Mouse (Mus musculus) CH12.LX (cell line): ENCODE measurements around the gene Ace. TPM values are rescaled to one million over a fixed set of nuclear protein-coding genes. Genes with fewer than 3 reads are reported as not detected.

Source experiments
- DNase-seq: peaks from one replicate; pipeline ENCODE4 v3.0.0-alpha.2; 2013; ENCODE audit errors: extremely low read depth
- H3K27ac ChIP-seq: 2 replicates; pipeline ENCODE4 v1.5.1; 2012; ENCODE audit warnings: low read depth, mild to moderate bottlenecking, control low read depth, moderate library complexity; ENCODE audit not compliant: insufficient read depth
- H3K27me3 ChIP-seq: replicated peaks from 2 replicates; pipeline ENCODE3; 2012; ENCODE audit warnings: inconsistent platforms
- H3K36me3 ChIP-seq, 2 experiments: replicated peaks in 1 of 2; 2 replicates each; pipeline versions ENCODE3 to v1.6.1; 2012; ENCODE audit warnings: inconsistent platforms in 1 of 2, low read length in 1 of 2, mild to moderate bottlenecking in 1 of 2, mixed read lengths in 1 of 2, moderate library complexity in 1 of 2; ENCODE audit not compliant: control insufficient read depth in 1 of 2, insufficient read depth in 1 of 2
- H3K4me1 ChIP-seq, 2 experiments: 2 replicates each; pipeline ENCODE4 v1.6.1; 2012; ENCODE audit warnings: inconsistent platforms in 1 of 2, moderate library complexity in 1 of 2; ENCODE audit not compliant: insufficient read depth in 2 of 2, control insufficient read depth in 1 of 2
- H3K4me2 ChIP-seq: 2 replicates; pipeline ENCODE4 v1.6.1; 2012; ENCODE audit warnings: low read depth, mild to moderate bottlenecking, control low read depth; ENCODE audit not compliant: poor library complexity, insufficient read depth, severe bottlenecking
- H3K4me3 ChIP-seq, 3 experiments: fragments of 150-350 bp in 1 of 3; sonication (generic) in 1 of 3; replicated peaks in 1 of 3; 2 replicates each; pipeline versions ENCODE3 to v1.5.1; 2011 to 2012; ENCODE audit warnings: low read depth in 2 of 3, low read length in 2 of 3, mild to moderate bottlenecking in 2 of 3, moderate library complexity in 2 of 3, control low read depth in 1 of 3, improper control_type of control experiment in 1 of 3, inconsistent platforms in 1 of 3, mixed read lengths in 1 of 3; ENCODE audit not compliant: poor library complexity in 1 of 3
- H3K79me2 ChIP-seq: replicated peaks from 2 replicates; pipeline ENCODE4 v1.6.1; 2012; ENCODE audit warnings: mild to moderate bottlenecking, moderate library complexity; ENCODE audit not compliant: control insufficient read depth, poor library complexity, insufficient read depth, severe bottlenecking; ENCODE audit errors: extremely low read depth
- H3K9ac ChIP-seq: 2 replicates; pipeline ENCODE4 v1.6.1; 2012; ENCODE audit warnings: low read depth, mild to moderate bottlenecking, control low read depth, moderate library complexity; ENCODE audit not compliant: insufficient read depth
- H3K9me3 ChIP-seq: replicated peaks from 2 replicates; pipeline ENCODE3; 2012; ENCODE audit warnings: low read length, inconsistent platforms, mixed read lengths
- CHD1 ChIP-seq: IDR thresholded peaks from 2 replicates; pipeline ENCODE4 v1.6.1; 2012; ENCODE audit warnings: low read depth, low read length, improper control_type of control experiment, inconsistent platforms
- CHD2 ChIP-seq: IDR thresholded peaks from 2 replicates; pipeline ENCODE4 v1.6.1; 2011; ENCODE audit warnings: low read length, improper control_type of control experiment
- CTCF ChIP-seq, 2 experiments: IDR thresholded peaks in 1 of 2; conservative IDR thresholded peaks in 1 of 2; 2 replicates each; pipeline ENCODE4 v1.5.1; 2011 to 2012; ENCODE audit warnings: low read depth in 2 of 2, low read length in 2 of 2, improper control_type of control experiment in 1 of 2, inconsistent platforms in 1 of 2, mild to moderate bottlenecking in 1 of 2, moderate library complexity in 1 of 2
- E2F4 ChIP-seq: IDR thresholded peaks from 2 replicates; pipeline ENCODE4 v1.6.1; 2011; ENCODE audit warnings: low read depth, low read length, improper control_type of control experiment; ENCODE audit not compliant: insufficient replicate concordance
- ELF1 ChIP-seq: IDR thresholded peaks from 2 replicates; pipeline ENCODE4 v1.6.1; 2014; ENCODE audit warnings: low read depth, mild to moderate bottlenecking, inconsistent platforms, low read length, improper control_type of control experiment
- EP300 ChIP-seq: IDR thresholded peaks from 2 replicates; pipeline ENCODE4 v1.6.1; 2011; ENCODE audit warnings: low read length, improper control_type of control experiment
- ETS1 ChIP-seq: conservative IDR thresholded peaks from 2 replicates; pipeline ENCODE4 v1.6.1; 2012; ENCODE audit warnings: low read depth, mild to moderate bottlenecking, inconsistent platforms, low read length, improper control_type of control experiment, moderate library complexity
- HCFC1 ChIP-seq: IDR thresholded peaks from 2 replicates; pipeline ENCODE4 v1.6.1; 2012; ENCODE audit warnings: low read depth, mild to moderate bottlenecking, inconsistent platforms, low read length, improper control_type of control experiment
- IRF4 ChIP-seq: IDR thresholded peaks from 2 replicates; pipeline ENCODE4 v1.6.1; 2014; ENCODE audit warnings: low read depth, mild to moderate bottlenecking, inconsistent platforms, low read length, improper control_type of control experiment
- KAT2A ChIP-seq: IDR thresholded peaks from 2 replicates; pipeline ENCODE4 v1.6.1; 2012; ENCODE audit warnings: low read length, improper control_type of control experiment, inconsistent platforms; ENCODE audit not compliant: insufficient replicate concordance
- MAFK ChIP-seq: IDR thresholded peaks from 2 replicates; pipeline ENCODE4 v1.6.1; 2011; ENCODE audit warnings: low read length, improper control_type of control experiment; ENCODE audit not compliant: insufficient replicate concordance
- MAX ChIP-seq: IDR thresholded peaks from 2 replicates; pipeline ENCODE4 v1.6.1; 2011; ENCODE audit warnings: low read length, improper control_type of control experiment
- MAZ ChIP-seq: IDR thresholded peaks from 2 replicates; pipeline ENCODE4 v1.6.1; 2012; ENCODE audit warnings: low read depth, mild to moderate bottlenecking, inconsistent platforms, low read length, improper control_type of control experiment, moderate library complexity
- MEF2A ChIP-seq: IDR thresholded peaks from 2 replicates; pipeline ENCODE4 v1.6.1; 2014; ENCODE audit warnings: low read depth, mild to moderate bottlenecking, inconsistent platforms, low read length, improper control_type of control experiment, borderline replicate concordance
- MXI1 ChIP-seq: IDR thresholded peaks from 2 replicates; pipeline ENCODE4 v1.6.1; 2011; ENCODE audit warnings: mild to moderate bottlenecking, low read depth, low read length, improper control_type of control experiment
- MYC ChIP-seq: IDR thresholded peaks from 2 replicates; pipeline ENCODE4 v1.6.1; 2011; ENCODE audit warnings: low read depth, mild to moderate bottlenecking, improper control_type of control experiment, low read length
- NELFE ChIP-seq: IDR thresholded peaks from 2 replicates; pipeline ENCODE4 v1.6.1; 2011; ENCODE audit warnings: low read depth, low read length, improper control_type of control experiment
- NRF1 ChIP-seq: IDR thresholded peaks from 2 replicates; pipeline ENCODE4 v1.6.1; 2014; ENCODE audit warnings: low read depth, mild to moderate bottlenecking, inconsistent platforms, low read length, improper control_type of control experiment, moderate library complexity
- POLR2A ChIP-seq: IDR thresholded peaks from 2 replicates; pipeline ENCODE4 v1.6.1; 2011; ENCODE audit warnings: low read depth, mild to moderate bottlenecking, improper control_type of control experiment, low read length
- POLR2AphosphoS2 ChIP-seq: IDR thresholded peaks from 2 replicates; pipeline ENCODE4 v1.6.1; 2011; ENCODE audit warnings: low read depth, low read length, improper control_type of control experiment
- RAD21 ChIP-seq: IDR thresholded peaks from 2 replicates; pipeline ENCODE4 v1.6.1; 2011; ENCODE audit warnings: low read depth, mild to moderate bottlenecking, low read length, improper control_type of control experiment, moderate library complexity
- RCOR1 ChIP-seq: conservative IDR thresholded peaks from 2 replicates; pipeline ENCODE4 v1.6.1; 2012; ENCODE audit warnings: low read depth, mild to moderate bottlenecking, inconsistent platforms, low read length, improper control_type of control experiment
- SIN3A ChIP-seq: IDR thresholded peaks from 2 replicates; pipeline ENCODE4 v1.6.1; 2012; ENCODE audit warnings: low read length, improper control_type of control experiment, inconsistent platforms
- SMC3 ChIP-seq: IDR thresholded peaks from 2 replicates; pipeline ENCODE4 v1.6.1; 2011; ENCODE audit warnings: low read depth, low read length, improper control_type of control experiment
- TBP ChIP-seq: conservative IDR thresholded peaks from 2 replicates; pipeline ENCODE4 v1.6.1; 2011; ENCODE audit warnings: low read depth, low read length, improper control_type of control experiment
- UBTF ChIP-seq: IDR thresholded peaks from 2 replicates; pipeline ENCODE4 v1.6.1; 2012; ENCODE audit warnings: low read depth, mild to moderate bottlenecking, inconsistent platforms, low read length, improper control_type of control experiment, moderate library complexity
- USF1 ChIP-seq: IDR thresholded peaks from 2 replicates; pipeline ENCODE4 v1.6.1; 2014; ENCODE audit warnings: low read depth, mild to moderate bottlenecking, inconsistent platforms, low read length, improper control_type of control experiment
- USF2 ChIP-seq: conservative IDR thresholded peaks from 2 replicates; pipeline ENCODE4 v1.6.1; 2011; ENCODE audit warnings: low read depth, low read length, improper control_type of control experiment
- ZC3H11A ChIP-seq: IDR thresholded peaks from 2 replicates; pipeline ENCODE4 v1.6.1; 2012; ENCODE audit warnings: low read depth, mild to moderate bottlenecking, inconsistent platforms, low read length, improper control_type of control experiment
- ZKSCAN1 ChIP-seq: IDR thresholded peaks from 2 replicates; pipeline ENCODE4 v1.6.1; 2012; ENCODE audit warnings: low read depth, inconsistent platforms, low read length, improper control_type of control experiment, borderline replicate concordance
- ZMIZ1 ChIP-seq: IDR thresholded peaks from 2 replicates; pipeline ENCODE4 v1.6.1; 2012; ENCODE audit warnings: low read depth, mild to moderate bottlenecking, inconsistent platforms, low read length, improper control_type of control experiment
- dilution Hi-C: fragments of 300-500 bp; cut with MboI; formaldehyde crosslinking; loops from 2 replicates; pipeline ENCODE4 v1.14.3; 2020; ENCODE audit warnings: low sequenced_read_pairs; ENCODE audit not compliant: extremely low pct_unique_long_range_greater_than_20kb, extremely low pct_ligation_motif_present
- in situ Hi-C: fragments of 300-500 bp; cut with MboI; formaldehyde crosslinking; loops from 3 replicates; pipeline ENCODE4 v1.14.3; 2019; ENCODE audit warnings: low sequenced_read_pairs, low pct_ligation_motif_present, low pct_unique_long_range_greater_than_20kb, mixed read lengths
- polyA plus RNA-seq: library from polyadenylated mRNA; unstranded; fragments of >175 nt; gene quantifications from 2 replicates; pipeline ENCODE4 v1.2.1, GENCODE M21; 2012; ENCODE audit warnings: low read depth; ENCODE audit not compliant: insufficient read length
- total RNA-seq, 2 experiments: library from RNA; depleted of rRNA; stranded (reverse); fragments of 300-350 nt in 1 of 2; fragments of >200 nt in 1 of 2; gene quantifications; 2 replicates each; pipeline ENCODE4 v1.2.3; 2012 to 2014

The Ace gene
- total and polyA plus RNA-seq, 3 experiments, result 0.08 TPM; not detected in 2

DNA sequence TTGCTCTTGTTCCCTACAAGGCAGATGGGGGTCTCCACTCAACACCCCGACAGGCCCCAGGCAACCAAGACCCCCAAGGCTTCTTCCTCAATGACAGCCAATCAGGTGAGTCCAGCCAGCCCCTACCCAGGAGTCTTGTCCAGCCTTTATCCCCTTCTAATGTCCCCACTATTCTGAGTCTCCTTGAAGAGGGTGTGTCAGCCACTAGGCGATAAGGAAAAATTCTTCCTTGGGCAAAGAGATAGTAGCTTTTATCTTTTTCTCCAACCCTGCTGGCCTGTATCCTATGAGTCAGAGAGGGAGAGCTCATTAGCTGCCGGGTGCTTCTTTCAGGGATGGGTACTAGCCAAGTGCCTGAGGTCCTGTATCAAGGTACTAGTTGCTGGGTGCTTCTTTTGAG lies 58.0 kb downstream of the Ace start:
- H3K36me3 ChIP-seq, result peaks cover 8 to 9% of the 10 kb centered on the region in 2 experiments
- peaks cover 56% of the 10 kb centered on the region for H3K27me3 ChIP-seq
- in situ Hi-C loops, result no loop called here
- H3K4me1 ChIP-seq, result no peaks in the 10 kb centered on the region
- TF ChIP-seq MXI1 (no peak), ZC3H11A (no peak), RAD21 (no peak), EP300 (no peak), MEF2A (no peak), USF1 (no peak), NRF1 (no peak), SIN3A (no peak), KAT2A (no peak), RCOR1 (no peak), MAFK (no peak), USF2 (no peak), MYC (no peak), MAZ (no peak), ELF1 (no peak), POLR2A (no peak)
- no peak overlapping the region for H3K9ac ChIP-seq
- dilution Hi-C loops, result no loop called here
- H3K4me3 ChIP-seq, result no peak overlapping the region
- no peak overlapping the region for H3K27ac ChIP-seq
- no peaks in the 10 kb centered on the region for H3K9me3 ChIP-seq
- H3K79me2 ChIP-seq, result no peaks in the 10 kb centered on the region
- no peak overlapping the region for H3K4me2 ChIP-seq
- DNase-seq, result no peak

DNA sequence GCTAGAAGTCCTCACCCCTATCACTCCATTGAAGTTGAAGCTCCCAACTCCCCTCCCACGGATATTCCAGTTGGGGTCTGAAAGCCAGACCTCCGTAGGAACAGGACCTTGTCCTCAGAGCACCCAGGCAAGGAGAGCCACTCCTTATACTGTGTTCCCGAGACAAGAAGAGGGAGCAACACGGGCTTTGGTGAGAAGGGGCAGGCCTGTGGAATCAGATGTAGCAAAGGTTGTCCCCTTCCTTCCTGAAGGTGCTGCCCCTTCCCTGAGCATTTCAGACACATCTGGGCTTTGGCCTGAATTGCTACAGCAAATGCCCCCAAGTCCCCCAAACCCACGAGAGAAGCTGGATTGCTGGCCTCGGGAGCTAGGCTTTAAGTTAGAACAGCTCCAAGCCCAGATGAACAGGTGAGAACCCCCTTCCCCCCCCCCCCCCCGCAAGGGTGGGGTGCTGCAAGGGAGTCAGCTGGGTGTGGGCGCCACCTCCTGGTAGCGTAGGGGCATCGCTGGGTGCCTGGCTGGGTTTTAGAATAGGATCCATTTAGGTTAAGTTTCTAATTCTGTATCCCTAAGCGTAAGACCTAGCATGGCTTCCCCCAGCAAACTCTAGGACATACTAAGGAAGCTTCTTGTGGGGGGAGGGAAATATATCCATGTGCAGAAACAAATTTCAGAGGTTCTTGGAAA lies 58.9 kb downstream of the Ace start:
- peaks cover 48% of the 10 kb centered on the region for H3K27me3 ChIP-seq
- in situ Hi-C loops, result no loop called here
- no peak overlapping the region for H3K9ac ChIP-seq

More for the DNA sequence above, 58.9 kb downstream of the Ace start:
- dilution Hi-C loops, result no loop called here
- H3K79me2 ChIP-seq, result no peaks in the 10 kb centered on the region
- H3K36me3 ChIP-seq, result peaks cover 8 to 9% of the 10 kb centered on the region in 2 experiments
- H3K4me3 ChIP-seq, result no peak overlapping the region
- H3K9me3 ChIP-seq, result no peaks in the 10 kb centered on the region
- no peak overlapping the region for H3K4me2 ChIP-seq
- H3K4me1 ChIP-seq, result no peaks in the 10 kb centered on the region
- TF ChIP-seq ETS1 (no peak), ZMIZ1 (no peak), ZC3H11A (peak; percentile 34), POLR2A (no peak), TBP (no peak), CHD2 (no peak), E2F4 (no peak), NRF1 (no peak), POLR2AphosphoS2 (no peak), CTCF (conservative IDR thresholded peaks at IDR 0.05 in 1 of 2, IDR thresholded peaks at IDR 0.05 in 1 of 2; ENCODE audit: low read depth in 2 of 2, low read length in 2 of 2) (peak; percentile 58 to 91), RAD21 (peak; percentile 70), KAT2A (no peak), UBTF (no peak), ELF1 (no peak), HCFC1 (no peak), MAX (no peak), USF1 (no peak), MAZ (peak; percentile 98), SMC3 (peak; percentile 84), ZKSCAN1 (no peak), IRF4 (0 out of 2 replicates have a peak, but pooled peaks have one; percentile 41), MXI1 (no peak), CHD1 (no peak), MYC (no peak), MEF2A (peak; percentile 47; the same call in 1 of the 2 replicates), NELFE (peak; percentile 41; the same call in 1 of the 2 replicates)
- DNase-seq, result peak; percentile 49
- no peak overlapping the region for H3K27ac ChIP-seq
